Mouse (Mus musculus): Measurements from ENCODE around the gene Hist2h4. TPM values are rescaled to one million over a fixed set of nuclear protein-coding genes. Genes with fewer than 3 reads are reported as not detected.

The Hist2h4 gene
- polyA plus RNA-seq, 1 experiment from 2014 or later, result 5.4 TPM

GRCm38 (mm10) chr3:96219661-96220130 is 43.4 kb downstream of the Hist2h4 start, which contains the start of the genes Bola1 and Hist2h2ab:
TSS of gene Bola1 (minus strand) at chr3:96219709.
TSS of gene Hist2h2ab (plus strand) at chr3:96219865.
- Histone ChIP-seq H3K36me3 (ENCODE audit: control insufficient read depth, insufficient read depth, low read length) (no peaks in the 10 kb centered on the region), H3K4me1 (ENCODE audit: control insufficient read depth, insufficient read depth, low read length) (peaks cover 12% of the 10 kb centered on the region), H3K4me3 (ENCODE audit: low read depth, low read length) (peak within 1 kb of the TSS; percentile 61), H3K9ac (ENCODE audit: low read length) (peak within 1 kb of the TSS; percentile 93), H3K9me3 (ENCODE audit: control insufficient read depth, low read length) (no peaks in the 10 kb centered on the region), H3K27ac (replicated peaks; ENCODE audit: low read depth, low read length) (peak within 1 kb of the TSS; percentile 98), H3K4me2 (ENCODE audit: low read depth, severe bottlenecking) (peak within 1 kb of the TSS; percentile 59), H3K27me3 (ENCODE audit: control insufficient read depth, insufficient read depth, low read length) (no peaks in the 10 kb centered on the region)
- DNase-seq (ENCODE audit: low spot score) (no peak), ATAC-seq (ENCODE audit: insufficient number of reproducible peaks, low FRiP score, low TSS enrichment, low read depth) (peak; percentile 88)
- under 1% methylated on average over 37 of the region's 37 CpGs for WGBS

- ATAC-seq (ENCODE audit: insufficient number of reproducible peaks, low FRiP score, low TSS enrichment, low read depth), result peak; percentile 2; the same call in 1 of the 2 replicates
- Histone ChIP-seq H3K9me3 (ENCODE audit: control insufficient read depth, low read length) (no peaks in the 10 kb centered on the region), H3K4me3 (ENCODE audit: low read depth, low read length) (peak overlapping the region; percentile 61), H3K27me3 (ENCODE audit: control insufficient read depth, insufficient read depth, low read length) (no peaks in the 10 kb centered on the region), H3K4me1 (ENCODE audit: control insufficient read depth, insufficient read depth, low read length) (peaks cover 12% of the 10 kb centered on the region), H3K9ac (ENCODE audit: low read length) (peak overlapping the region; percentile 47), H3K27ac (replicated peaks; ENCODE audit: low read depth, low read length) (peak overlapping the region; percentile 98), H3K4me2 (ENCODE audit: low read depth, severe bottlenecking) (peak overlapping the region; percentile 59), H3K36me3 (ENCODE audit: control insufficient read depth, insufficient read depth, low read length) (no peaks in the 10 kb centered on the region)
- WGBS, result under 1% methylated on average over 12 of the region's 12 CpGs
- peak; percentile 67 for DNase-seq (ENCODE audit: low spot score)
Measured at GRCm38 (mm10) chr3:96219191-96219641, 43.9 kb downstream of the Hist2h4 start.

Small RNA genes within 50 kb of the gene (microRNA-seq; reads per million reads assigned to microRNA genes)
- gene Gm44492 (not detected), gene Gm47311 (not detected), gene Gm47313 (not detected)

Other genes with a start within 250 kb of the Hist2h4 start
- gene Vps45, start 204.8 kb downstream of the Hist2h4 start, polyA plus RNA-seq (2014; fragmentation: Nextera tagmentation; extraction: Ambion mirVana), result 19.5 and 22.7 TPM in 2 replicates
- gene Otud7b, start 158.8 kb downstream of the Hist2h4 start, polyA plus RNA-seq (2014; fragmentation: Nextera tagmentation; extraction: Ambion mirVana), result 9.7 and 14.2 TPM in 2 replicates
- 22.7 and 24.9 TPM in 2 replicates for gene Mtmr11, start 101.3 kb downstream of the Hist2h4 start, polyA plus RNA-seq (2014; fragmentation: Nextera tagmentation; extraction: Ambion mirVana)
- gene Sf3b4, start 91.0 kb downstream of the Hist2h4 start, polyA plus RNA-seq (2014; fragmentation: Nextera tagmentation; extraction: Ambion mirVana), result 259 and 264 TPM in 2 replicates
- 2.7 and 3.9 TPM in 2 replicates for gene Sv2a, start 82.2 kb downstream of the Hist2h4 start, polyA plus RNA-seq (2014; fragmentation: Nextera tagmentation; extraction: Ambion mirVana)
- 68.2 and 68.9 TPM in 2 replicates for gene Bola1, start 43.6 kb downstream of the Hist2h4 start, polyA plus RNA-seq (2014; fragmentation: Nextera tagmentation; extraction: Ambion mirVana)
- 1.6 TPM in 1 of 2 replicates, not detected in the other for gene Hist2h2ab, start 43.4 kb downstream of the Hist2h4 start, polyA plus RNA-seq (2014; fragmentation: Nextera tagmentation; extraction: Ambion mirVana)
- gene Hist2h2ac, start 42.4 kb downstream of the Hist2h4 start, polyA plus RNA-seq (2014; fragmentation: Nextera tagmentation; extraction: Ambion mirVana), result 12.6 and 13.5 TPM in 2 replicates
- gene Hist2h2be, start 42.2 kb downstream of the Hist2h4 start, polyA plus RNA-seq (2014; fragmentation: Nextera tagmentation; extraction: Ambion mirVana), result 7.2 and 7.6 TPM in 2 replicates
- gene Hist2h3c2, start 24.2 kb downstream of the Hist2h4 start, polyA plus RNA-seq (2014; fragmentation: Nextera tagmentation; extraction: Ambion mirVana), result 9.2 and 10.6 TPM in 2 replicates
- 28.8 and 40.7 TPM in 2 replicates for gene Hist2h2aa2, start 23.0 kb downstream of the Hist2h4 start, polyA plus RNA-seq (2014; fragmentation: Nextera tagmentation; extraction: Ambion mirVana)
- gene Hist2h2aa1, start 17.8 kb downstream of the Hist2h4 start, polyA plus RNA-seq (2014; fragmentation: Nextera tagmentation; extraction: Ambion mirVana), result 14.6 and 15.5 TPM in 2 replicates
- gene Hist2h3c1, start 16.6 kb downstream of the Hist2h4 start, polyA plus RNA-seq (2014; fragmentation: Nextera tagmentation; extraction: Ambion mirVana), result 0.28 TPM in 1 of 2 replicates, not detected in the other
- gene Hist2h3b, start 5.3 kb upstream of the Hist2h4 start, polyA plus RNA-seq (2014; fragmentation: Nextera tagmentation; extraction: Ambion mirVana), result 73.6 and 75.8 TPM in 2 replicates
- gene Hist2h2bb, start 6.4 kb upstream of the Hist2h4 start, polyA plus RNA-seq (2014; fragmentation: Nextera tagmentation; extraction: Ambion mirVana), result 22.3 and 24.0 TPM in 2 replicates
- 0.67 and 0.88 TPM in 2 replicates for gene Fcgr1, start 30.7 kb upstream of the Hist2h4 start, polyA plus RNA-seq (2014; fragmentation: Nextera tagmentation; extraction: Ambion mirVana)
- not detected in 2 replicates for gene BC107364, start 189.0 kb upstream of the Hist2h4 start, polyA plus RNA-seq (2014; fragmentation: Nextera tagmentation; extraction: Ambion mirVana)

Data from limb, embryonic 11.5 days (tissue).